Mouse (Mus musculus): Measurements from ENCODE around the gene Armh2.

DNA sequence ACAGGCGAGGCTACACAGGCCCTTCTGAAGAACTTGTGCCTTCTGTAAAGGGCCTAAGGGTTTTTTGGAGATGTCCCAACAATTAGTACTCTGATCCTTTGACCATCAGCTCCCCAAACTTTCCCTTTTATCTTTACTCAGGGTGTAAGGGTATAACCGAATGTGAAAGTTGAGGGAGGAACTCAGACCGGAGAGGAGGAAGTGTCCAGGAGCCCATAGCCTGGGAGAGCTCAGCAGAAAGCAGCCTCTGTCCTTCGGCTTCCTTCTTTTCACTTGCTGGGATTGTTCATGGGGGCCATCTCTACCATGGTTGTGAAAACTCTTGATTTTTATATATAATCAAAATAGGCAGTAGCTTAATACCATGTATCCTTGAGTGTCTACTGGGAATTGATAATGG lies 42.3 kb upstream of the Armh2 start:
- TF ChIP-seq EP300 (IDR thresholded peaks at IDR 0.05; ENCODE audit: low read depth in 1 of 2, low read length in 2 of 2), result no peak
- no peak for TF ChIP-seq MXI1 (IDR thresholded peaks at IDR 0.05; ENCODE audit: low read depth, low read length)
- no peak for TF ChIP-seq E2F4 (IDR thresholded peaks at IDR 0.05; ENCODE audit: borderline replicate concordance, low read depth, low read length)
